ENCODE assay signal across 8 mouse cellular contexts in the genomic region with DNA sequence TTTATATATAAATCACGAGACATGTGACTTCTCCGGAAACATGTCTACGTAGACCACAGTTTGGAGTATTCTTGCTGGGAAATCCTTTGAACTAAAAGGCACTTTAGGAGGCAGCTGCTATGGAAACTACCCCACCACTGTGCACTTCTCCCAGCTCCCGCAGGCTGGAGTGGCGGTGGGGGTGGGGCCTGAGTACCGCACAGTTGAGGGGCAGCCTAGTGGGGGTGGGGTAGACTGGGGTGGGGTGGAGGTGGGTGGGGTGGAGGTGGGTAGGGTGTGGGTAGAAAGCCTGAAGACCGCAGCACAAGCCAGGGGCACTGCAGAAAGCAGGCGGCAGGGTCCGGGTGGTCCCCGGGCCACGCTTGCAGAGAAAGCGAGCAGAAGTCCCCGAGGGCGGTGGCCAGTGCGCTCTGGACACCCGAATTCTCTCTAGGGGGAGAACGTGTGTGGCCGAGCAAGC. TPM values are rescaled to one million over a fixed set of nuclear protein-coding genes. Genes with fewer than 3 reads are reported as not detected.
DNase-seq lines count a peak whose midpoint lies in the region; ATAC-seq and TF ChIP-seq lines count a peak whose summit lies in the region.

A gene (plus strand): TSS at position 322 of the 460 bp plus-strand sequence.

- no peaks in the 10 kb centered on the region for H3K9me3 ChIP-seq in forebrain, postnatal 0 days (ENCODE audit: low read length)
- no peaks in the 10 kb centered on the region for H3K9me3 ChIP-seq in lung, embryonic 14.5 days (ENCODE audit: low read depth, low read length)

- H3K36me3 ChIP-seq in spleen, adult 2 months (ENCODE audit: control insufficient read depth, insufficient read depth, low read length) = no peaks in the 10 kb centered on the region
- no peaks in the 10 kb centered on the region for H3K36me3 ChIP-seq in forebrain, postnatal 0 days (ENCODE audit: insufficient read depth)
- no peaks in the 10 kb centered on the region for H3K36me3 ChIP-seq in lung, embryonic 14.5 days (ENCODE audit: insufficient read depth)

- H3K4me3 ChIP-seq in spleen, adult 2 months (ENCODE audit: extremely low read depth, insufficient read depth, insufficient read length) = peak within 1 kb of the TSS; percentile 81
- H3K4me3 ChIP-seq in forebrain, postnatal 0 days (ENCODE audit: low read depth, low read length) = peak within 1 kb of the TSS; percentile 93
- H3K4me3 ChIP-seq in lung, embryonic 14.5 days (ENCODE audit: low read depth, low read length) = peak within 1 kb of the TSS; percentile 68

- no peak for TF ChIP-seq POLR2A in spleen, adult 2 months (IDR thresholded peaks at IDR 0.05; ENCODE audit: low read depth, low read length)

- H3K27me3 ChIP-seq in spleen, adult 2 months (ENCODE audit: control insufficient read depth, insufficient read depth, low read length) = peaks cover 7% of the 10 kb centered on the region; the same call in 1 of the 2 replicates
- H3K27me3 ChIP-seq in forebrain, postnatal 0 days (ENCODE audit: insufficient read depth, low read length) = no peaks in the 10 kb centered on the region
- peaks cover 25% of the 10 kb centered on the region for H3K27me3 ChIP-seq in lung, embryonic 14.5 days (ENCODE audit: insufficient read depth, low read length)

- peak within 1 kb of the TSS; percentile 88 for H3K4me2 ChIP-seq in forebrain, postnatal 0 days (ENCODE audit: low read depth)
- peak within 1 kb of the TSS; percentile 100 for H3K4me2 ChIP-seq in lung, embryonic 14.5 days

- peaks cover 11% of the 10 kb centered on the region for H3K4me1 ChIP-seq in spleen, adult 2 months (ENCODE audit: control insufficient read depth, insufficient read depth, insufficient read length)
- H3K4me1 ChIP-seq in forebrain, postnatal 0 days (ENCODE audit: insufficient read depth) = peaks cover 8% of the 10 kb centered on the region; the same call in 1 of the 2 replicates
- peaks cover 6% of the 10 kb centered on the region; the same call in 1 of the 2 replicates for H3K4me1 ChIP-seq in lung, embryonic 14.5 days (ENCODE audit: insufficient read depth)

- intact Hi-C loops in heart, postnatal 25 days (cut with DNase I) = no loop called here

- H3K27ac ChIP-seq in spleen, adult 2 months (ENCODE audit: insufficient read depth, low read length) = no peak within 1 kb of the TSS; the same call in 1 of the 2 replicates
- peak within 1 kb of the TSS; percentile 79 for H3K27ac ChIP-seq in forebrain, postnatal 0 days (ENCODE audit: low read depth, low read length)
- no peak within 1 kb of the TSS for H3K27ac ChIP-seq in lung, embryonic 14.5 days (ENCODE audit: low read depth)

- H3K9ac ChIP-seq in forebrain, postnatal 0 days = peak within 1 kb of the TSS; percentile 85
- H3K9ac ChIP-seq in lung, embryonic 14.5 days = peak within 1 kb of the TSS; percentile 65

- no peak for DNase-seq in spleen, adult 2 months (ENCODE audit: low read depth in 1 of 2, low spot score in 2 of 2)
- DNase-seq in spleen, postnatal 14 days (ENCODE audit: low spot score in 2 of 2) = no peak
- DNase-seq in forebrain, postnatal 0 days = peak; percentile 72
- DNase-seq in heart, postnatal 25 days (ENCODE audit: low spot score) = peak; percentile 4
- DNase-seq in layer of hippocampus, adult 9-11 months = peak; percentile 24
- DNase-seq in lung, embryonic 14.5 days = peak; percentile 56
- DNase-seq in right cerebral cortex, postnatal 25 days = peak; percentile 50
- DNase-seq in spleen, adult 18-20 months = no peak

- under 1% methylated on average over 18 of the region's 18 CpGs for WGBS in spleen, adult 2 months
- WGBS in forebrain, postnatal 0 days = under 1% methylated on average over 18 of the region's 18 CpGs
- 0% methylated on average over 16 of the region's 18 CpGs for whole genome bisulfite sequencing in lung, embryonic 14.5 days

- peak; percentile 82 for ATAC-seq in forebrain, postnatal 0 days
- ATAC-seq in lung, embryonic 14.5 days (ENCODE audit: insufficient read depth) = peak; percentile 82

- no peak for TF ChIP-seq CTCF in spleen, adult 2 months (IDR thresholded peaks at IDR 0.05; ENCODE audit: extremely low read depth, insufficient read depth, insufficient read length, insufficient replicate concordance)
- no peak for TF ChIP-seq CTCF in forebrain, postnatal 0 days (IDR thresholded peaks at IDR 0.05; ENCODE audit: low read depth)
- TF ChIP-seq CTCF in lung, embryonic 14.5 days (IDR thresholded peaks at IDR 0.05; ENCODE audit: low read depth) = no peak

RNA-seq across cellular contexts. Expression of the gene that starts here (rescaled TPM):
- polyA plus RNA-seq in spleen, adult 2 months (2012; rRNA removed) = 1.0 and 1.3 TPM in 2 replicates
- total RNA-seq in forebrain, postnatal 0 days (2014; rRNA removed) = 45.3 and 53.0 TPM in 2 replicates
- polyA plus RNA-seq in forebrain, postnatal 0 days (2015; fragmentation: Nextera tagmentation; extraction: Ambion mirVana) = 21.8 and 30.6 TPM in 2 replicates
- total RNA-seq in heart, postnatal 25 days (2021) = 10 to 100 TPM; 75.9 to 79.1 TPM
- 1.8 and 2.7 TPM in 2 replicates for polyA plus RNA-seq in lung, embryonic 14.5 days (2014; fragmentation: Nextera tagmentation; extraction: Ambion mirVana)

Comparison
In these comparisons a context has a peak if more than half of its experiments do, and no peak if none do; other contexts are left out.
1. DNase-seq: peak in forebrain, postnatal 0 days (single experiment), heart, postnatal 25 days (single experiment), layer of hippocampus, adult 9-11 months (single experiment), lung, embryonic 14.5 days (single experiment) and right cerebral cortex, postnatal 25 days (single experiment); none in spleen, adult 2 months (0 of 2), spleen, postnatal 14 days (0 of 2) and spleen, adult 18-20 months (0 of 2).
2. Peak in every context shown above with its lines, with median percentiles within 50 percentile points of each other: H3K4me3 ChIP-seq.